Mouse (Mus musculus): ENCODE data around the gene Ppfia1.

The Ppfia1 gene

DNA sequence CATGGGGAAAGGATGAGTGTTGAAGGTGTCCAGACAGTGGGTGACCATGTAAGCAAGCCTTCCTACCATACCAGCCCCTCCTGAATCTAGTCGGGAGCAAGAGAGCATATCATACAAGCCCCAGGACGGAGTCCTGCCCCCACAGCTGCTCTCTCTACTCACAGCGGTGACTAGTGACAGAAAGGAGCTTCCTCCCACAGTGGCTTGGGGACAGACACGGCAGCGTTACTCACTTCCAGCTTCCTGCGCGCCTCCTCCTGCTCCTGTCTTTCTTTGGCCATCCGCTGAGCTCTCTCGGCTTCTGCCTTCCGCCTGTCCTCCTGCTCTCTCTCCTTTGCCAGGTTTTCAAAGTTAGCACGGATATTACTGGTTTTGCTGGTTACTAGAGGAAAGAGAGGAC lies 112.1 kb downstream of the Ppfia1 start:
- in situ Hi-C loops (cut with MboI; ENCODE audit: low sequenced_read_pairs) = no loop called here

DNA sequence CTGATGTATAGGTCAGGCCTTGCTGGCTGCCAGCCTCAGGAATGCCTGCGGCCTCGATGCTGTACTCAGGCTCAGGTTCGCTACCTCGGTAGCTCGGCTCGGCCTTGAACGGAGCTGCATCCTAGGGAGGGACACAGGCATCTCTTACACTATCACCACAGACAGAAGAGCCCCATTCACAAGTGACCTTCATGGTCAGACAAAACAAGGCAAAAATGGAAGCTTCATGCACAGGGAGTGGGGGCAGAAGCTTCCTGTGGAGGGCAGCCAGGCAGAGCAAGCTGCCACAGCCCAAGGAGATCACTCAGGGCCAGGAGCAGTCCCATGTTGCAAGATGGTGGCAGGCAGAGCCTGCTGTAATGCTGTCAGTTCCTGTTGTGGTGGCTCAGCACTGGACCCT lies 114.7 kb downstream of the Ppfia1 start:
- in situ Hi-C loops (cut with MboI; ENCODE audit: low sequenced_read_pairs) = no loop called here

DNA sequence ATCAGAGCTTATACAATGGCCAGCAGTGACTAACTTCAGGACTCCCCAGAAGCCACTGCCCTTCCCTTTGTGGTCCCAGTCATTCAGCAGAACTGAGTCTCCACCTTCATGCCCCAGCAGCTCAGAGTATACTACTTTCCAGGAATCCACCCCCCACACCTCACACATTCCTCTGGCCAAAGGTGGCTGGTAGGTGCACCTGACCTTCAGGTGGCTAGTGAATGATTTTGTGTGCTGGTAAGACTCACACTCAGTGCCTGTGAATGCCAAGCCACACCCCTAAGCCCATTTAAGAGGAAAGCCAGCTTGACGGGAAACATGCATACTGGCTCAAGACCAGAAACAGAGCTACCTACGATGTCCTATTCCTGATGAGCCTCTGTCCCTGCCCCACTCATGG lies 120.6 kb downstream of the Ppfia1 start:
- in situ Hi-C loops (cut with MboI; ENCODE audit: low sequenced_read_pairs) = no loop called here

DNA sequence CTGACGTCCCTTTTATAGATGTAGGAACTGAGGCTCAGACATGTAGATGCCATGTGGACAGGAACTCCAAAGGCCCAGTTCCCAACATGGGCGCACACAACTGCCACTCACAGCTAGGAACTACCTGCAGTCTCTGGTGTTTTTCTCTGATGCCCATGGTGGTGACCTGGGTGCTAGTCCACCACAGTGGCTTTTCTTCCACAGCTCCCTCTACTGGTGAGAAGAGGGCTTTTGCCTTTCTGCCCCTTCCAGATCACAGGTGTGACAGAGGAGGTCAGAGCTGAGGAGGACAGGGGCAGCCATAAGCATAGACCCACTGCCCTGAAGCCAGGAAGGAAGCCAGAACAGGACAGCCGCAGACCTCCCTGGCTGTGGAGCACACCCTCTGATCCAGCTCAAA lies 126.1 kb downstream of the Ppfia1 start:
- in situ Hi-C loops (cut with MboI; ENCODE audit: low sequenced_read_pairs) = loop anchor here (10.0 kb wide), 1 partner anchor 203 kb away; no protein-coding TSS in a partner anchor

Measured in CH12F3 (cell line).